Mouse (Mus musculus) urinary bladder, adult 18-20 months (tissue): Measurements from ENCODE around the gene Cdhr3.
"Not testable (repeated sequence)": the region's sequence is repeated elsewhere in the genome, so short reads cannot be mapped to it uniquely, and the experiment has no call there.

Experiments
- DNase-seq, 2 experiments: peaks; one replicate each; pipeline ENCODE4 v3.0.0; 2022; ENCODE audit warnings: low spot score in 2 of 2, mixed read lengths in 2 of 2

Gene Cdhr3

DNA sequence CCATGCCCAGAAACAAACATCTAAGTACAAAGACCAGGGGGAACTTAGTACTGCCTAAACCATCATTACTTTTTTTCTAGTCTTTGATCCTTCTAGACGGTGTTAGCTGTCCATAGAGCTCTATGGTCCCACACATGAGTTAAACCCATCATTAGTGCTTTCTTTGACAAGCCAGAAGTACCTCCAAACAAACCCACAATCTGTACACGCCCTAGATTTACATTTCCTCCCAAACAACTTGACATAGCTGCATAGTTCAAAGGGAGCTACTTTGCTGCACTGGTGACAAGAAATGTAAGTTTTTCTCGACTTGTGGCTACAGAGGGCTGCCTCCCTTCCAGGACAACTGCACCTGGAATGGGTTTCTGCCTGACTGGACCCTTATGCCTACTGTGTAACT is 16.4 kb downstream of the Cdhr3 start:
- DNase-seq: no peak

DNA sequence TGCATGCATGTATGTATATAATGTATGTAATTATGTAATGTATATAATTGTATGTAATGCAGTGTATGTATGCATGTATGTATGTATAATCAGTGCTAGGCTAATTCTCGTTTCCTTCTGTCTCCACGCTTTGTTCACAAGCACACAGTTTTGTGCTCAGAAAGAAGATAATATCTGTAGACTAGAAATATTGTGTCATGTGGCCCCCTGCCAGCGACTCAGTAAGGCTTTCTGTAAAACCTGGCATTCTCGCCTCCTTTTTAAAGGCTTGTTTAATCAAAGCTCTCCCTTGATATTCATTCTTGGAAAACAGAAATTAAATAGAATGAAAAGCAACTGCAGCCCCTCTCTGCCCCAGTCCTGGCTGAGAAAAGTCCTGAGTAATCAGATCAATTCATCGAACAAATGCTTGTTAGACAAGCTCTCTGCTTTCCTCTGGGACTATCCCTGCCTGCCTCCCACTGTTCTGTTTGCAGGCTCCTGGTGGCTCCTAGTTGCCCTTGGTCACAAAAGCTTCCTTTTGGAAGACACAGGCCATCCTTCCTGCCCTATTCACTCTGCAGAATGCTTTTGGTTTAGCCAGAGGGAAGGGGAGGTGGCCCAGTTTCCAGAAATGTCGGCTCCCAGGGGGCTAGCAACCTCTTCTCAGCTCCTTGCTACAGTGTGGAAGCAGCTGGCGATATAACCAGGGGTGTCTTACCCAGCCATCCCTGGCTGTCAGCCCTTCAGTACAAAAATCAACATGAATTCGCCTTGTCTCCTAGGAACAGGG is 20.6 kb downstream of the Cdhr3 start:
- no peak for DNase-seq

DNA sequence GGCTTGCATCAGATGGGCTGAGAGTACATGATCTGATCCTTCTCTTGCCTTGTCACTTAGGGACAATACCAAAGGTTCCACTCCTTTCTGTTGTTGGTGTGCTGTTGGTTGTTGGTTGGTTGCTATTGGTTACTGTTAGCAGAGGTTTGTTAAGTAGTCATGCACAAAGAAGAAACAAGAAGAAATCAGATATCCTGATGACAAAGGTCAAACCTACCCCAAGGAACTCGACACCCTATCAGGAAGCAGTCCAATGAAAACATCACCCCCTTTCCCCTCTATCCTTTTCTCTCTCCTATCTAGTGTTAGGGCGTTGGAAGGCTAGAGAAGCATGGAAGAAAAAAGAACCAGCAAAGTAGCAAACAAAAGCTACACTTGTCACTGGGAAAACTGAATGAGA is 23.7 kb downstream of the Cdhr3 start:
- no peak for DNase-seq

DNA sequence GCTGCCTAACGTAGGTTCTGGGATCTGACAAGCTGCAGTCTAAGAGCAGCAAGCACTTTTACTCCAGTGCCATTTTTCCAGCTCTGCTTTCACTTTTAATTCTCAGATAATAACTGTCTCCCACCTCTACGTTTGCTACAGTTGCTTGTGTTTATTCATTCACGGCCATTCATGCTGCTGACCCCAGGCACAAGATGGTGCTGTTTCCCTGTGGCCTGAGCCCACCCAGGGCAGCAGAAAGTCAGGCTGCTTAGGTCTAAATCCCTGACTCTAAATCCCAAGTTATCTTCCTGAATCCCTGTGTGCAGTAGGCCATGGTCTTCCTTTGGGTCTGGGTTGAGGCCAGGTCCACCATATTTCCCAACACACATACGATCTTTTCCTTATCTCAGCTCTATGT is 26.3 kb downstream of the Cdhr3 start:
- DNase-seq: no peak

DNA sequence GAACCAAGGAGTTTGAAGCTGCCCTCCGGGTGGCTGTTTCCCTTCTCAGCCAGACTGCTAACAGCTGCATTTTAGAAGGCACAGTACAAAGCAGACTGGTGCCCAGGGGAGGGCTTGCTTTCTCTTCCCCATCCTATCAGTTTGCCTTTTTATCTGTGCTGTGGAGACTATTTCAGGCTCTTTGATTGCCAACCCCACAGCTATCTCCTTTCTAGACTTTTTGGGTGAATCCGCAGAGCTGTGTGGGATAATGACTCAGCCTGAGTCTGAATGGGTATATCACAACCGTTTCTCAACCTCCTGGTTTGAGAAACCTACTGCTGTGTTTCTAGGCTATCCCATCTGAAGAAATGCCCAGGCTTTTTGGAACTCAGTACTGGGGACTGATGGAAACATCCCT is 27.5 kb downstream of the Cdhr3 start:
- no peak for DNase-seq

DNA sequence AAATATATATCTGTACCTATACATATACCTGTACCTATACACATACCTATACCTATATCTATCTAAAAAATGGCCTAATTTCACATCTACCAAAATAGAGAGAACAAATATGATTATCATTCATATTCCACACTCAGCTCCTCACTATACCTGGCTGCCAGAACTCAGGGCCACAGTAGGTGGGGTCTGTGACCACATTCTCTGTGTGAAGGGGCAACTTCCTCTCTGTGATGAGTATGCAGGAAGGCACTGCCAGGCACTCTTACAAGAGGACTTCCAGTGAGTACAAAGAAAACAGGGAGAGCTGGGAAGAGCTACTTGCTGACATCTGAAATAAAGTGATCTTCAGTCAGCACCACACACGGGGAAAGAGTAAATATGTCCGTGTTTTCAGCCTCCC is 28.4 kb downstream of the Cdhr3 start:
- DNase-seq: no peak

DNA sequence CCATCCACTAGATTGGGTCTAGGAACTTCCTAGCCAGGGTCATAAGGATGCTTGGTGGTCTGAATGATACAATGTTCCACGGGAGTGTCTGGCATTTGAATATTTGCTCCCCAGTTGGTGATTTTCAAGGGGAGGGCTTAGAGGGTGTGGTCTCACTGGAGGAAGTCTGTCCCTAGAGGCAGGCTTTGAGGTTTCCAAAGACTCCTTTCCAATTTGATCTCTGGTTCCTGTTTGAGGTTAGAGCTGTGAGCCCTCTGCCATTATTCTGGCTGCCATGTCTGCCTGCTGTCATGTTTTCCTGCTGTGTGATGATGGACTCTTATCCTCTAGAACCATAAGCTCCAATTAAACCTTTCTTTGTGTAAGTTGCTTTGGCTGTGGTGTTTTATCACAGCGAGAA is 29.4 kb downstream of the Cdhr3 start:
- DNase-seq: no peak

DNA sequence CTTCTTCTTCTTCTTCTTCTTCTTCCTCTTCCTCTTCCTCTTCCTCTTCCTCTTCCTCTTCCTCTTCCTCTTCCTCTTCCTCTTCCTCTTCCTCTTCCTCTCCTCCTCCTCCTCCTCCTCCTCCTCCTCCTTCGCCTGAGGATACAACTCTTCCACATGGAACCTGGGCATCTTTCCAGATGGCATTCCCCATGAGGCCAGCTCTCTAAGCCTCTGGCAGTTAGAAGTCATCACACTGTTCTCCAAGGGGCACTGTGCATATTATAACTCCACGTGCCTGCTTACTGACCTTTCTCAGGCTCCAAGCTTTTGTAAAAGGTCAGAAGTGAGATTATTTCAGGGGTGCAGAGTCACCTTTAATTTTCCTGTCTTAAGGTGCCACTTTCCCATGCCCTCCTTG is 30.3 kb downstream of the Cdhr3 start:
- not testable (repeated sequence) for DNase-seq

DNA sequence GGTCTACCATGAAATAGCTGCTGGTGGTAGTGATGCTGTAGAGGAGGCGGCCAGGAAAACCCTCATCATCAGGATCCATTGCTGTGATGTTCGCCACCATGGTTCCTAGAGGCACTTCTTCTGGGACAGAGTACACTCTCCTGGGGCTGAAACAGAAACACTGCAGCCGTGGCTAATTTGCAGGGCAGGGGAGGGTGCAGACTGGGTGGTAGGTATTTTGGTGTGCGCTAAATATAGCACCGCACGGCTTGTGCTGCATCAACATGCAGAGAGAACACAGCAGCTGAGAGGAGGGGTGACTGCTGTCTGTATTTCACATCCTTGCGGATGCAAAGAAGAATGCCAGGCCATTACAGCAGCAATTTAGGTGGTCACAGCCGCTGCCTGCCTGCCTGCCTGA is 31.0 kb downstream of the Cdhr3 start:
- DNase-seq: no peak

DNA sequence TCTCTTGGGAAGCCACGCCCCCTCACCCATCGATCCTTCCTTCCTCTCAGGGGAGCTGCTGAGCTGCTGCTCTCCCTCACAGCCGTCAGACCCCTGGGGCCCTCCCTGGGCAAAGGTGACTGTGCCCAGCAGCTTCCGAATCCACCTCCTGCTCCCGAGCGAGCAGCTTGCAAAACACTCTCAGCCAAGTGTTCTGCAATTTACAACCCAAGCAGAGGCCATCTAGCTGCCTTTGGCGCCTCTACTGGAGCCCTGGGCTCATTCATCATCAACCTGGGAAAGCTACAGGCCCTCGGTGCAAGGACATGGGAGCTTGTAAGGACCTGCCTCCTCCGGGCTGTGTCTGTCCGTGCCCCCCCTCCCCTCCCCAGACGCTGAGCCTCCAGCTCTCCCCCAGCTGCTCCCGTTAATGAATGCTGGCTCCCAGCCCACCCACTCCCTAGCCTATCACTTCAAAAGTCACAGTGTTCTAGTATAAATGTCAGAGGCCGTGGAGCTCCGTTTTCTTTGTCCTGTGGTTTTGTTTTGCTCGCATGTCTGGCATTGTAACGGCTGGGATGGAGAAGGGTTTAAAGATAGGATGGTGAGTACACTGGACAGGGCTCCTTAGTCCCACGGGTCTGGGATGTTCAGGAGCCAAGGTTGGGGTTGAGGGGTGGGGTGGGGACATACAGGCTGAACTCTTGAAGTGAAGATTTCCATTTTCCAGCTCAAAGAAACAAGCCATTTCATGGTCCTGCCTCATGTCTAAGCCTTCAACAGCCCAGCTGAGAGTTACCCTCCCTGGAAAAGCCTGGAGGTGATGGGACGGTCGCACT is 35.2 kb downstream of the Cdhr3 start:
- peak in 1 of 2 experiments; percentile 18 for DNase-seq

DNA sequence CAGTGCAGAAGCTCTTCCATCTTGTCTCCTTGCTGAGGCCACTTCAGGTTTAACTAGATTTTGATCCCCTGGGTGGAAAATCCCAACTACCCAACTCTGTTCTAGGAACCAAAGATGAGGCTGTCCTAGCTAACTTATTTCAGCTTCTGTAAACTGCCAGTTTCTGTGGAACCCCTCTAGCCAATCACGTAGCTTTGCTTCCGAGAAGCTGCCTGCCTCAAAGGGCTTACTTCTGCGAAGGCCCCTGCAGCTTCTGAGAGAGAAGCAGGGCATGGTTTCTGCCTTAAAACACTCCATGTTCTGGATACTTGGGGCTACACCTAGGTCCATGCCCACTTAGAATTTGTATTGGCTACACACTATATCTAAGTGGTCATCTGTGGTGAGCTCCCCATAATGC is 36.1 kb downstream of the Cdhr3 start:
- DNase-seq: no peak

DNA sequence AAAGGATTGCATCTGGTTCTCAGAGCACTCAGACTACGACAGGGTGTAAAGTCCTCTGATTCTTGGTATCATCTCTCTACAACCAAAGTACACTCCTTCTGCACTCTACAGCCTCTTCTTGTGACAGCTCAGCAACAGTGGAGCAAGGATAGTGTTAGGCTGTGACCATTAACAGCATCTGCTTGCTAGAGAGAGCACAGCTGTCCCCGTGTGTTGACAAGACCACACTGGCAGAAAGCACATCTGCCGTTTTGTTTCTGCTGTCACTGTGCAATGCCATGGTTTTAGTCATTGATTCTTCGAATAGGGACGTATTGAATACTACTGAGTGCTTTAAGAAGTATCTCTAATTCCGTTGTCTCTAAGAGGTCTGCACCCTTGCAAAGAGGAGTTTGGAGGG is 36.6 kb downstream of the Cdhr3 start:
- DNase-seq: no peak

DNA sequence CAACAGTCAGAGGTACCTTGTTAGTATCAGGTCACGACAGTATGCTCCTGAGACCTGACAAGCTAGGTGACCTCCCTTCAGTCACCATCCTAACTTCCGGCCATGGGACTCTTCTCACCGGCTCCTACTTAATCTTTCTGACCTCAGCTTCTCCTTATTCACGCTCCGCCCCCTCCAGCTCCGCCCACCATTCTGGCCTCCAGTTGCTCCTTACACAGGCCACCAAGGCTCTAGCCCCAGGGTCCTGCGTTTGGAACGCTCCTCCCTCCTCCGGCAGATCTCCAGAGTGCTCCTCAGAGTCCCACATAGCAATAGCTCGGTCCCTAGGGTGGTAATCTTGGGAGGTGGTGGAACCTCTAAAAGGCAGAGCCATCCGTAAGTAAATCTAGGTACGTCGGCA is 38.9 kb downstream of the Cdhr3 start:
- no peak for DNase-seq

DNA sequence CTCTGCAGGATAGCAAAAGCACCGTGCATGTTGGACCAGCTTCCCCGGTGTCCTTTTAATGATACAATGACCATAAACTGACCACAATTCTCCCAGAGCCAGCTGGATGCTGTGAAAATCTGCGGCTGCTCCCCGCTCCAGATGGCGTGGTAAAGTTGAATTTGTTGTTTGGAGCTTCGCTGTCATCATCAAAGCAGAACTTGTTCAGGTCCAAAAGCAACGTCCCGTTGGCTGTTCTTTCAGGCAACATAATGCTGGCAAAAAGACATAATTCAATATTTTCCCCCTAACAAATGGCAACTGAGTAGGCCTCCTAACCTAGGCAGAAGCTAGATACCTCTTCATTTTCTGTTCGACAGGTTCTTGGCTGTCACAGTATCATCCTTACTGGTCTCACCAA is 39.4 kb downstream of the Cdhr3 start:
- DNase-seq: no peak

DNA sequence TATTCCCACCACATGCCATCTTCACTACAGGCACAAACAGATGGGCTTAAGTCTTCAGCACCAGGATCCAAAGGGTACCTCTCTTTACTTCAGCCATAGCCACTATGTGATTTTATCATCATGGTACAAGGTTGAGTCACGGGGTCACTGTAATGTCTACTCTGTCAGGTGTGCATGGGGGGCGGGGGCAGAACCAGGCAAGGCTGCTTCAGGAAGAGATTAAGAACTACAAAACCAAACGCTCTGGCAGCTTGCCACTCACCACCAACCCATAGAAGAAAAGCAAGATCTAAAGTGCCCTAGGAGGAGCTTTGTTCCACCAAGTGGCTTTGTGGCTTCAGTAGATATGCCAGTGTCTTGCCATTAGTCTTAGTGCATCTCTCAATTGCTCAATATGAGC is 44.3 kb downstream of the Cdhr3 start:
- peak in 1 of 2 experiments; percentile 34 for DNase-seq

DNA sequence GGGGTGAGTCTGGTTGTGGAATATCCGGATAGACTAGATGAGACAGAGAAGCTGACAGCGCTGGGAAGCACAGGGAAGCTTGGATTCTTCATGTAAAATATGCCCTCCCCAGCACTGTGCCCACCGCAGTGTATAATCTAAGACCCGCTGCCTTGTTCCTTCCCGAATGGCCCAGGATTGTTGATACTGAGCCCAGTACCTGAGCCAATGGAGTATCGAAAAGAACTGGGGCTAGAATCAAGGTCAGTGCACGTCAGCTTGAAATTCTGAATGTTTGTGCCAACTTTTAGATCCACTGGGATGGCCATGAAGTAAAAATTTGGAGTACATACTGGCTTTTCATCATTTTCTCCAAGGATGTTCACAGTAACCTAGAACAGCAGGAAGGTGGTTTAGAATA is 46.2 kb downstream of the Cdhr3 start:
- DNase-seq: no peak

DNA sequence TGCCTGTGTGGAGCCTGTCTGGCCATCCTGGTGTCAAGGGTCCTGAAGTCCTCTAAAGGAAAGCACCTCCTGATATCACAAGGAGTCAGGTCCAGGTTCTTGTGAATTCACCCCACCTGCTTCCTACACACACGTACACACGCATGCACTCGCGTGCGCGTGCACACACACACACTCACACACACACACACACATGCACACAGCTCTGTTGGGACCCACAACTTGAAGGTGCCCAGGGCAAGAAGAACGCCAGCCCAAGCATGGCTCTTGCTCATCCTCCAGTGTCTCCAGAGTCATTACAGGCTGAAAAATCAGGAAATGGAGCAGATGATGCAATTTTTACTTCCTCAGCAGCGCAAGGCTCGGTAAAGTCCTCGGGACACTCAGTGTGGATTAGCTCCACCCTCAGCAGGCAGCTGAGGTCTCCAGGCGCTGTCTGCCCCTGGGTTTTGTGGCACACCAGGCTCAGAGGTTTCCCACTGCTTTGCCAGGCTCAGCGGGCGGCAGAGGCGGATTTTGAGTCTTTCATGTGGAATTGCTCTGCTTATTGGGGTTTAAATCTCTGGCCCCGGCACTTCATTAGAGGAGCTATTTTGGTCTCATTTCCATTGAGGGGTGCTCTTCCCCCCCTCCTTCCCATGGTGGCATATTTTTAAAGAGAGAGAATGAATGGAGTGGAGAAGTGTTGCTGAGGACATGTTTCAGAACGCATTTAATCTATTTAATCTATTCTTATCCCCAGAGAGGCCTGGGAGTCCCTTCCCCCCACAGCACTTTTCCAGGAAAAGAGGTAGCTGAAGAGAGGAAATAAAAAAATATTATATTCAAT is 46.9 kb downstream of the Cdhr3 start:
- DNase-seq: no peak

DNA sequence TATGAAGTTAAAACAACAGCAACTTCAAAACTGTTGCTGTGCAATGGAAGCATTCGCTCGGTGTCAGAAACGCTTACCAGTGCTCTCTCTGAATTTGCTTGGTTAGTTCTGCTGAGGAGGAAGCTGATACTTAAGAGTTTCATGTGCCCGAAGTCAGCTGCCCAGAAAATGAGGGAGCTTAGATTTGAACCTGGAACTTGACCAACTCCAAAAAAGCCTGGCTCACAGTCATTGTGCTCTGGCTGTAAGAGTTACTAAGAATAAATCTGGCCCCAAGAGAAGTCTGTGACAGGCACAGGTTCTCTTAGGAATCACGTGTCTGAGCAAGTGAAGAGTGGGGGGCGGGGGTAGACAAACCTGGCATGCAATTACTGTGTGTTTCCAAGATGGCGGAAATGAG is 51.2 kb downstream of the Cdhr3 start:
- no peak for DNase-seq

DNA sequence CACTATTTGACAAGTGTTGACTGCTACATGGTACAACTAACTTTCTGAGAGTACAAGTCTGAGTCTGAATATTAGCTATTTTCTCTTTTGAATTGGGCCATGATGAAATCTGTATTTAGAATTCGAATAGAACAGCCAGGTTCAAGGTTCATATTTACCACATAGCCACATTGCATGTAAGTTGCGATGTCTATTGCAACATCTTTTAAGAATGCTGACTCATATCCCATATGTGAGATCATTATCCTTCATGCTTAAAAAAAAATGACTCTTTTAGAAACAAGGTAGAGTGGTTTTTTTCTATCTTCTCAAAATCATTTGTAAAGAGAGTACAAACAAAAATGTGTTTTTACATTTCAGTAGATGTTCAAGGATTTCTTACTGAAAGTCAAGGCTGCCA is 51.9 kb downstream of the Cdhr3 start:
- DNase-seq: no peak

DNA sequence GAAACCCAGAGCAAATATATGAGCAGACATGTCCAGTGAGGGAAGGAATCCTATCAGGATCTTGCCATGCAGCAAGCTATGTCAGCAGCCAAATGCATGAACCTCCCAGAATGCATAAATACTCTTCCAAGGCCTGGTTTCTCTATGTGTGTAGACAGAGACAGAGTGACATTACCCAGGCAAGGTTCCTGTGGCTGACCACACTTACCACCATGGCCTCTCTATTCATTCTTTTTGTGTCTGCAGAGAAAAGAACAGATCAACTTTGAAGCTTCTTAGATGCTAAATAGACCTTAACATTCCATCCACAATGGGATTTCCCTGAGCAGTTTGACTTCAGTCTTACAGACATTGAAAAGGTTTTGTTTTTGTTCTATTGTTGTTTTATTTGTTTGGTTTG is 54.0 kb downstream of the Cdhr3 start:
- DNase-seq: no peak

DNA sequence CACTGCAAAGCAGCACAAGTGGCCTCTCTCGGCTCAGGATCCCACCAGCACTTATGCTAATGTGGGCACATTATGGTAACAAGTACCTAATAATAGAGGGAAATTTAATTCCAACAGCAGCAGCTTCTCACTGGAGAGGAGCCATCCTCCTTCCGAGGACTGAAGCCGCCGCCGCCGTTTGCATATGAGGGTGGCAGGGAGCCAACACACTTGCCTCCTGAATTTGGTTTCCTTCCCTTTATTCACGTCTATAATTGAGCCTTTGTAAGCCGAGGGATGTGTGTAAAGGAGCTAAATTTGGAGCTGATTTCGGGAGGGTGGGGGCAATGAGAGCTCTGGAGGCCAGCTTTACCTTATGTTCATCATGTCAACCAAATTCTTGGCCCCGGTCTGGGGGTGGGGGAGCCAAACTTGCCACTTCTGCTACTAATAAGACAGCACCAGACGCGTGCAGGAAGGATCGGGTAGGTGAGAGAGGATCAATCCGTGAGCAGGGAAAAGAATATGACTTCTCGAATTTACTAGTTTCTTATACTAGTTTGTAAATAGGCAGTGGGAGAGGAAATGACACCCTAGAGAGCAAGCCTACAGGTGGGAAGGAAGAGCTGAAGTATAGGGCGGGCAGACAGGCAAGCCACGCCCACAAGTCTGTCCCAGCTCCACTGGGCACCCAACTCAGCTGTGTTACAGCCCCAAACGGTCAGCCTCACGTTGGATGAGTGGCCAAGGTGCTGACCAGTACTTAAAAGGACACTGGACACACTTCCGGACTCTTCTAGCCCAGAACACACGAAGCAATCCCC is 56.8 kb downstream of the Cdhr3 start:
- DNase-seq: no peak
